Mouse (Mus musculus) natural killer cell, adult 2 months (primary cell): ENCODE results near the gene Patl2.
A peak's percentile ranks its signal among the peaks of the same experiment; 100 is the strongest.
"Not testable (repeated sequence)": the region's sequence is repeated elsewhere in the genome, so short reads cannot be mapped to it uniquely, and the experiment has no call there.

Source experiments
- DNase-seq, 2 experiments: peaks; one replicate each; pipeline ENCODE4 v3.0.0; 2022; ENCODE audit warnings: low spot score in 2 of 2

The Patl2 gene

GRCm38 (mm10) chr2:122145756-122146155 is 40.2 kb downstream of the Patl2 start:
- peak in 1 of 2 experiments; percentile 43 for DNase-seq

GRCm38 (mm10) chr2:122143111-122143510 is 42.9 kb downstream of the Patl2 start:
- DNase-seq: no peak

GRCm38 (mm10) chr2:122141332-122141967 is 44.5 kb downstream of the Patl2 start:
- no peak for DNase-seq

GRCm38 (mm10) chr2:122140815-122141214 is 45.2 kb downstream of the Patl2 start:
- no peak for DNase-seq

- DNase-seq: peak in 1 of 2 experiments; percentile 34
These were observed 48.0 kb downstream of the Patl2 start for GRCm38 (mm10) chr2:122137839-122138465.

- DNase-seq: no peak
These were observed 53.4 kb downstream of the Patl2 start for GRCm38 (mm10) chr2:122132618-122133017.

- DNase-seq: no peak
These were observed 53.9 kb downstream of the Patl2 start for GRCm38 (mm10) chr2:122132078-122132477.

- no peak for DNase-seq
These were observed 58.4 kb downstream of the Patl2 start for GRCm38 (mm10) chr2:122127635-122128034.

GRCm38 (mm10) chr2:122126765-122127347 is 59.1 kb downstream of the Patl2 start:
- no peak for DNase-seq

- DNase-seq: peak in 1 of 2 experiments; percentile 9
These were observed 60.1 kb downstream of the Patl2 start for GRCm38 (mm10) chr2:122125680-122126572.

- peak; percentile 97 to 99 for DNase-seq
These were observed 67.7 kb downstream of the Patl2 start, which contains the start of gene Spg11 for GRCm38 (mm10) chr2:122117961-122118958. TSS of gene Spg11 (minus strand) at chr2:122118386.

GRCm38 (mm10) chr2:122116888-122117287 is 69.1 kb downstream of the Patl2 start:
- DNase-seq: no peak

GRCm38 (mm10) chr2:122109714-122110113 is 76.3 kb downstream of the Patl2 start:
- DNase-seq: no peak

GRCm38 (mm10) chr2:122108101-122108500 is 77.9 kb downstream of the Patl2 start:
- no peak for DNase-seq

- peak; percentile 30 to 40 for DNase-seq
These were observed 83.9 kb downstream of the Patl2 start for GRCm38 (mm10) chr2:122102070-122102469.

- not testable (repeated sequence) for DNase-seq
These were observed 88.3 kb downstream of the Patl2 start for GRCm38 (mm10) chr2:122097686-122098085.

- DNase-seq: no peak
These were observed 92.1 kb downstream of the Patl2 start for GRCm38 (mm10) chr2:122093844-122094243.

- DNase-seq: no peak
These were observed 99.5 kb downstream of the Patl2 start for GRCm38 (mm10) chr2:122086446-122086845.

GRCm38 (mm10) chr2:122081728-122082456 is 104.1 kb downstream of the Patl2 start:
- DNase-seq: no peak
